Mouse (Mus musculus): ENCODE results near the gene Tmem107.

DNA sequence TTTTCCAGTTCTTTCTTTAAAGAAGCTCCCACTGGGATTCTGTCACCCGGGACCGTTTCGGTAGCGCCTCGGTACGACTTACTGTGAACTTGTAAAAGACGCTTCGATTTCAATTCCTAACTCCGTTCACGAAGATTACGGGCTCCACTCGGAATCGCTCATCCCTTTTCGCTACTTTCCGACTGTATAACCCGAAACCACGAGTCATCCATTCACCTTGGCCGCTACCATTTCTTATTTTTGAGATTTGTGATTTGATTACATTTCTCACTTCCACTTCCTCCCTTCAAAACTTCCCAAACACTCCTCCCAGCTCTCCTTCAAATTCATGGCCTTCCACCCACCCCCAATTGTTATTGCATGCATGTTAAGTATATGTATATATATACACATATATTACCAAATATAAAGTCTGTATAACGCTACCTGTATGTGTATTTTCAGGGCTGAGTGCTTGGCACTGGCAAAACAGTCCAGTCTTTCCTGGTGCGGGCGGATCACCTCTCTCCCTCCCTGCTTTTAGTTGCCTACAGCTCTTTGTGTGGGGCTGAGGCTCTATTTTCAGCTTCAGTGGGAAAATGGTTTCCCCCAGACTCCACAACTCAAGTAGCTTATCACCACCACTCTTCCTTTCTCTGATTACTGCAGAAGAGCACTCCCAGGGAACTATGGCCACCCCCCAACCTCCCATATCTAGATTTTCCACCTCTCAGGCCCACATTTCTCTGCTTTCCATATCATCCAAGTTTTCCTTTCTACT, 40.6 kb downstream of the Tmem107 start:
- TF ChIP-seq POLR2A (IDR thresholded peaks at IDR 0.05; ENCODE audit: control insufficient read depth, extremely low read depth, insufficient read depth, low read length, poor library complexity) (no peak), CTCF (IDR thresholded peaks at IDR 0.05; ENCODE audit: borderline replicate concordance, control insufficient read depth, extremely low read depth, insufficient read depth, low read length, poor library complexity) (no peak)
